In the genomic region with DNA sequence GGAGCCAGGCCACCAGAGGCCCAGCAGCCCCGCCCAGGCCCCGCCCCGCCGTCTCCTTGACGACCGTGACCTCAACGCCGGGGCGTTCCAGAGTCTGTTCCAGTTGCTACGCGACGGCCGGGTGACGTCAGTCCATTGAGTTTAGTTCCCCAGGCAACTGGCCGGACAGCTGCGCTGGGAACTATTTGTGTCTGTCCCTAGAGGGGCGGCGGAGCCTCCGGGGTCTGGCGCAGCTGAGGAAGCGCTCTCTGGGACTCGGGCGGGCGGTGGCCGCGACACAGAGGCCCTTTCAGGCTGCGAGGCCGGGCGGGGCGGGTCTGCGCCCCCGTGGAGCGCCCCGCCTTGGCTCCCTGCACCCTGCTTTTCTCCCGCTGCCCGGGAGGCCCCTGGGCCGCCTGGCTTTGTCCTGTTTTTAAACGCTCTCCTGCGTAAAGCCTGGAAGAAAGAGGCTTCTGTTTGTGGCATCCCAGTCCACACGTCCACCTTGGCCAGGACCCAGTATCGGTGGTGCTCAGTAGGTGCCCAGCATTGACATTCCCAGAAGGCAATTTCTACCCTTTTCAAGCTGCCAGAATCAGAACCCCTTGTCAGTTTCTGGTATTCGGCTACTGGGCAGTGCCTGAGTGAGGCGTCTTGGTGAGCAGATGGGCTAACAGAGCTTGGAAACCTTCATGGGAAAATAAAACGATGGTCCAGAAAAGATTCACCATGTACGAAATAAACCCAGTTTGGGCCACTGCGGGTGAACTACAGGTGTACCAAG, we compare ENCODE assay signal across 8 mouse cellular contexts. TPM values are rescaled to one million over a fixed set of nuclear protein-coding genes. Genes with fewer than 3 reads are reported as not detected.
DNase-seq lines count a peak whose midpoint lies in the region; ATAC-seq and TF ChIP-seq lines count a peak whose summit lies in the region.

No protein-coding gene starts in this region.

- H3K36me3 ChIP-seq in hindbrain, embryonic 15.5 days: no peaks in the 10 kb centered on the region

- peak overlapping the region; percentile 94 for H3K27ac ChIP-seq in hindbrain, embryonic 15.5 days (replicated peaks)

- WGBS in hindbrain, embryonic 15.5 days: 2% methylated on average over 46 of the region's 46 CpGs

- ATAC-seq in Patski: peak; percentile 80
- ATAC-seq in hindbrain, embryonic 15.5 days (ENCODE audit: low FRiP score, low read depth): peak; percentile 90

- peaks cover 31% of the 10 kb centered on the region for H3K4me1 ChIP-seq in hindbrain, embryonic 15.5 days (replicated peaks)

- H3K9ac ChIP-seq in hindbrain, embryonic 15.5 days: peak overlapping the region; percentile 60

- H3K4me2 ChIP-seq in hindbrain, embryonic 15.5 days: peak overlapping the region; percentile 77

- peak; percentile 95 for DNase-seq in Patski (ENCODE audit: low read depth, low spot score)
- DNase-seq in cerebellum, postnatal 14 days: peak; percentile 97 to 98
- DNase-seq in frontal cortex, postnatal 25 days (ENCODE audit: low spot score in 2 of 2): peak; percentile 97 to 98
- peak; percentile 98 for DNase-seq in left cerebral cortex, adult 11 months (ENCODE audit: low spot score)
- peak; percentile 99 for DNase-seq in lung, postnatal 4 days
- DNase-seq in retina, postnatal 7 days (ENCODE audit: low read depth, low spot score): peak; percentile 98
- peak; percentile 92 for DNase-seq in urinary bladder, adult 2 months (ENCODE audit: low spot score)

- in situ Hi-C loops in Patski (cut with MboI; ENCODE audit: low pct_unique_long_range_greater_than_20kb): loop anchor here (5.0 kb wide), 1 partner anchor 62 kb away; no protein-coding TSS in a partner anchor

- H3K9me3 ChIP-seq in hindbrain, embryonic 15.5 days: no peaks in the 10 kb centered on the region

- POLR2A ChIA-PET in Patski (lab: Charles Lee): interaction anchor here (0.7 to 1.6 kb wide), 4 partner anchors 12 to 90 kb away, joined by 3 to 8 read pairs (median 4); no protein-coding TSS in a partner anchor

- TF ChIP-seq CTCF in Patski (IDR thresholded peaks at IDR 0.05): no peak

- no peaks in the 10 kb centered on the region for H3K27me3 ChIP-seq in Patski
- no peaks in the 10 kb centered on the region for H3K27me3 ChIP-seq in hindbrain, embryonic 15.5 days

- peak overlapping the region; percentile 43 for H3K4me3 ChIP-seq in hindbrain, embryonic 15.5 days

- CTCF ChIA-PET in Patski (lab: Charles Lee): interaction anchor here (0.9 to 1.6 kb wide), 5 partner anchors 18 to 96 kb away, joined by 3 to 4 read pairs (median 3); no protein-coding TSS in a partner anchor

RNA-seq across cellular contexts. Expression of a gene that starts 8.5 kb away (rescaled TPM):
- not detected for polyA plus RNA-seq in Patski (2021)
- polyA plus RNA-seq in hindbrain, embryonic 15.5 days (2015; fragmentation: Nextera tagmentation; extraction: Ambion mirVana): not detected in 2 replicates
- polyA plus RNA-seq in urinary bladder, adult 2 months (2012; rRNA removed): not detected in 2 replicates

RNA-seq across cellular contexts. Expression of a gene that starts 8.6 kb away (rescaled TPM):
- polyA plus RNA-seq in Patski (2021): not detected
- 0.19 and 0.25 TPM in 2 replicates for polyA plus RNA-seq in hindbrain, embryonic 15.5 days (2015; fragmentation: Nextera tagmentation; extraction: Ambion mirVana)
- polyA plus RNA-seq in urinary bladder, adult 2 months (2012; rRNA removed): 0.21 and 0.43 TPM in 2 replicates

Comparison
In these comparisons a context has a peak if more than half of its experiments do, and no peak if none do; other contexts are left out.
1. Peak in every context shown above with its lines: DNase-seq, ATAC-seq, H3K4me3 ChIP-seq and H3K27ac ChIP-seq.